Mouse (Mus musculus) MEL (cell line): ENCODE data around the gene Ly6g5b. TPM values are rescaled to one million over a fixed set of nuclear protein-coding genes. Genes with fewer than 3 reads are reported as not detected.
A peak's percentile ranks its signal among the peaks of the same experiment; 100 is the strongest.

Experiments
- DNase-seq: peaks from one replicate; pipeline ENCODE4 v3.0.0; 2011; ENCODE audit warnings: low read depth, low spot score
- H3K27ac ChIP-seq: 2 replicates; pipeline ENCODE4 v1.5.1; 2012; ENCODE audit warnings: low read depth, mild to moderate bottlenecking, control low read depth, low read length, moderate library complexity; ENCODE audit not compliant: control insufficient read depth
- H3K27me3 ChIP-seq, 2 experiments: fragments of 150-350 bp in 1 of 2; sonication (generic) in 1 of 2; 2 replicates each; pipeline ENCODE4 v1.6.1; 2012; ENCODE audit warnings: low read length in 2 of 2, mild to moderate bottlenecking in 2 of 2, improper control_type of control experiment in 1 of 2, moderate library complexity in 1 of 2; ENCODE audit not compliant: insufficient read depth in 2 of 2, control insufficient read depth in 1 of 2
- H3K36me3 ChIP-seq, 2 experiments: 2 replicates each; pipeline ENCODE4 v1.6.1; 2012 to 2014; ENCODE audit warnings: low read length in 2 of 2, improper control_type of control experiment in 1 of 2, inconsistent platforms in 1 of 2, mild to moderate bottlenecking in 1 of 2; ENCODE audit not compliant: insufficient read depth in 2 of 2, control insufficient read depth in 1 of 2
- H3K4me1 ChIP-seq, 2 experiments: fragments of 150-350 bp in 1 of 2; sonication (generic) in 1 of 2; 2 replicates each; pipeline ENCODE4 v1.6.1; 2012; ENCODE audit warnings: low read length in 2 of 2, improper control_type of control experiment in 1 of 2, mild to moderate bottlenecking in 1 of 2; ENCODE audit not compliant: insufficient read depth in 2 of 2, control insufficient read depth in 1 of 2
- H3K4me3 ChIP-seq, 2 experiments: fragments of 150-350 bp in 1 of 2; sonication (generic) in 1 of 2; 2 replicates each; pipeline ENCODE4 v1.5.1; 2012; ENCODE audit warnings: low read depth in 2 of 2, low read length in 2 of 2, mild to moderate bottlenecking in 2 of 2, moderate library complexity in 2 of 2, control low read depth in 1 of 2, improper control_type of control experiment in 1 of 2; ENCODE audit not compliant: control insufficient read depth in 1 of 2, insufficient read depth in 1 of 2
- H3K79me2 ChIP-seq: 2 replicates; pipeline ENCODE4 v1.6.1; 2012; ENCODE audit warnings: mild to moderate bottlenecking, low read length, moderate library complexity; ENCODE audit not compliant: control insufficient read depth, poor library complexity, insufficient read depth
- H3K9ac ChIP-seq: 2 replicates; pipeline ENCODE4 v1.6.1; 2012; ENCODE audit warnings: low read depth, mild to moderate bottlenecking, control low read depth, low read length, moderate library complexity; ENCODE audit not compliant: control insufficient read depth, poor library complexity, severe bottlenecking
- H3K9me3 ChIP-seq: fragments of 150-350 bp; sonication (generic); replicated peaks from 2 replicates; pipeline ENCODE4 v1.6.1; 2012; ENCODE audit warnings: mild to moderate bottlenecking, low read length, improper control_type of control experiment, moderate library complexity; ENCODE audit not compliant: insufficient read depth
- CHD2 ChIP-seq: IDR thresholded peaks from 2 replicates; pipeline ENCODE4 v1.6.1; 2011; ENCODE audit warnings: low read length, improper control_type of control experiment
- CTCF ChIP-seq, 3 experiments: IDR thresholded peaks in 2 of 3; conservative IDR thresholded peaks in 1 of 3; 2 replicates each; pipeline ENCODE4 v1.5.1; 2011 to 2012; ENCODE audit warnings: low read length in 3 of 3, low read depth in 2 of 3, mild to moderate bottlenecking in 2 of 3, improper control_type of control experiment in 1 of 3, inconsistent platforms in 1 of 3, mixed read lengths in 1 of 3, moderate library complexity in 1 of 3; ENCODE audit not compliant: control insufficient read depth in 1 of 3, insufficient read depth in 1 of 3, poor library complexity in 1 of 3, severe bottlenecking in 1 of 3
- ETS1 ChIP-seq: IDR thresholded peaks from 2 replicates; pipeline ENCODE4 v1.6.1; 2012; ENCODE audit warnings: low read depth, mild to moderate bottlenecking, inconsistent platforms, low read length, improper control_type of control experiment, moderate library complexity
- GABPA ChIP-seq: IDR thresholded peaks from 2 replicates; pipeline ENCODE4 v1.6.1; 2012; ENCODE audit warnings: low read depth, mild to moderate bottlenecking, inconsistent platforms, low read length, improper control_type of control experiment, moderate library complexity
- GATA1 ChIP-seq: IDR thresholded peaks from 2 replicates; pipeline ENCODE4 v1.6.1; 2011; ENCODE audit warnings: low read depth, low read length, improper control_type of control experiment
- HCFC1 ChIP-seq: IDR thresholded peaks from 2 replicates; pipeline ENCODE4 v1.6.1; 2012; ENCODE audit warnings: low read depth, mild to moderate bottlenecking, inconsistent platforms, low read length, improper control_type of control experiment, moderate library complexity
- JUND ChIP-seq: IDR thresholded peaks from 2 replicates; pipeline ENCODE4 v1.6.1; 2011; ENCODE audit warnings: low read depth, mild to moderate bottlenecking, improper control_type of control experiment, low read length
- KAT2A ChIP-seq: conservative IDR thresholded peaks from 2 replicates; pipeline ENCODE4 v1.6.1; 2012; ENCODE audit warnings: low read depth, low read length, improper control_type of control experiment, inconsistent platforms
- MAFK ChIP-seq: IDR thresholded peaks from 2 replicates; pipeline ENCODE4 v1.6.1; 2011; ENCODE audit warnings: low read depth, mild to moderate bottlenecking, low read length, improper control_type of control experiment, borderline replicate concordance
- MAX ChIP-seq: IDR thresholded peaks from 2 replicates; pipeline ENCODE4 v1.6.1; 2011; ENCODE audit warnings: low read length, improper control_type of control experiment
- MAZ ChIP-seq: IDR thresholded peaks from 2 replicates; pipeline ENCODE4 v1.6.1; 2012; ENCODE audit warnings: low read depth, mild to moderate bottlenecking, inconsistent platforms, low read length, improper control_type of control experiment
- MEF2A ChIP-seq: IDR thresholded peaks from 2 replicates; pipeline ENCODE4 v1.6.1; 2014; ENCODE audit warnings: low read depth, mild to moderate bottlenecking, inconsistent platforms, low read length, improper control_type of control experiment; ENCODE audit not compliant: poor library complexity, insufficient replicate concordance, severe bottlenecking; ENCODE audit errors: extremely low read depth
- MXI1 ChIP-seq: IDR thresholded peaks from 2 replicates; pipeline ENCODE4 v1.6.1; 2011; ENCODE audit warnings: mild to moderate bottlenecking, low read depth, low read length, improper control_type of control experiment
- MYC ChIP-seq: IDR thresholded peaks from 2 replicates; pipeline ENCODE4 v1.6.1; 2011; ENCODE audit warnings: low read depth, mild to moderate bottlenecking, low read length, improper control_type of control experiment, moderate library complexity
- NELFE ChIP-seq: IDR thresholded peaks from 2 replicates; pipeline ENCODE4 v1.6.1; 2011; ENCODE audit warnings: low read depth, low read length, improper control_type of control experiment
- NRF1 ChIP-seq: IDR thresholded peaks from 2 replicates; pipeline ENCODE4 v1.6.1; 2014; ENCODE audit warnings: low read depth, mild to moderate bottlenecking, inconsistent platforms, low read length, improper control_type of control experiment, moderate library complexity; ENCODE audit not compliant: poor library complexity, insufficient read depth, severe bottlenecking
- POLR2A ChIP-seq, 2 experiments: IDR thresholded peaks; 2 replicates each; pipeline ENCODE4 v1.6.1; 2011 to 2012; ENCODE audit warnings: low read length in 2 of 2, mild to moderate bottlenecking in 2 of 2, control low read depth in 1 of 2, improper control_type of control experiment in 1 of 2, low read depth in 1 of 2, moderate library complexity in 1 of 2; ENCODE audit not compliant: control insufficient read depth in 1 of 2, insufficient read depth in 1 of 2, poor library complexity in 1 of 2
- POLR2AphosphoS2 ChIP-seq: IDR thresholded peaks from 2 replicates; pipeline ENCODE4 v1.6.1; 2011; ENCODE audit warnings: low read length, improper control_type of control experiment
- POLR2AphosphoS5 ChIP-seq: IDR thresholded peaks from 2 replicates; pipeline ENCODE4 v1.6.1; 2012; ENCODE audit warnings: low read depth, borderline replicate concordance, mild to moderate bottlenecking, inconsistent platforms, low read length, moderate library complexity, mixed read lengths
- RAD21 ChIP-seq: IDR thresholded peaks from 2 replicates; pipeline ENCODE4 v1.6.1; 2011; ENCODE audit warnings: mild to moderate bottlenecking, low read depth, low read length, improper control_type of control experiment
- RCOR1 ChIP-seq: IDR thresholded peaks from 2 replicates; pipeline ENCODE4 v1.6.1; 2012; ENCODE audit warnings: low read depth, mild to moderate bottlenecking, inconsistent platforms, low read length, improper control_type of control experiment
- SIN3A ChIP-seq: IDR thresholded peaks from 2 replicates; pipeline ENCODE4 v1.6.1; 2012; ENCODE audit warnings: low read length, improper control_type of control experiment, inconsistent platforms
- SMC3 ChIP-seq: IDR thresholded peaks from 2 replicates; pipeline ENCODE4 v1.6.1; 2011; ENCODE audit warnings: low read depth, low read length, improper control_type of control experiment
- TAL1 ChIP-seq: IDR thresholded peaks from 2 replicates; pipeline ENCODE4 v1.6.1; 2012; ENCODE audit warnings: mild to moderate bottlenecking, inconsistent platforms, low read length, moderate library complexity, mixed read lengths
- UBTF ChIP-seq: IDR thresholded peaks from 2 replicates; pipeline ENCODE4 v1.6.1; 2012; ENCODE audit warnings: low read depth, mild to moderate bottlenecking, inconsistent platforms, low read length, improper control_type of control experiment, moderate library complexity, borderline replicate concordance; ENCODE audit not compliant: insufficient read depth
- USF1 ChIP-seq: IDR thresholded peaks from 2 replicates; pipeline ENCODE4 v1.6.1; 2014; ENCODE audit warnings: low read depth, mild to moderate bottlenecking, inconsistent platforms, low read length, improper control_type of control experiment, moderate library complexity
- ZKSCAN1 ChIP-seq: IDR thresholded peaks from 2 replicates; pipeline ENCODE4 v1.6.1; 2012; ENCODE audit warnings: low read depth, mild to moderate bottlenecking, inconsistent platforms, low read length, improper control_type of control experiment, moderate library complexity
- ZNF384 ChIP-seq: IDR thresholded peaks from 2 replicates; pipeline ENCODE4 v1.6.1; 2012; ENCODE audit warnings: low read depth, mild to moderate bottlenecking, inconsistent platforms, low read length, improper control_type of control experiment
- polyA plus RNA-seq, 2 experiments: library from polyadenylated mRNA; stranded (reverse) in 1 of 2; unstranded in 1 of 2; fragments of >175 nt in 1 of 2; fragments of >200 nt in 1 of 2; gene quantifications; 2 replicates each; pipeline versions ENCODE4 v1.2.1 to v1.2.4; 2012; ENCODE audit warnings: low replicate concordance in 2 of 2, low read depth in 1 of 2; ENCODE audit not compliant: insufficient read length in 2 of 2, insufficient read depth in 1 of 2, missing spikeins in 1 of 2
- total RNA-seq: library from RNA; depleted of rRNA; stranded (reverse); fragments of 300-350 nt; gene quantifications from 2 replicates; pipeline ENCODE4 v1.2.3, GENCODE M21; 2012

The Ly6g5b gene
- total and polyA plus RNA-seq, 3 experiments: 0.65 to 1.4 TPM; not detected in 1

GRCm38 (mm10) chr17:35139269-35139668 lies 24.0 kb upstream of the Ly6g5b start:
- Histone ChIP-seq H3K79me2 (peaks cover 38% of the 10 kb centered on the region), H3K4me3 (no peak overlapping the region), H3K9ac (no peak overlapping the region), H3K9me3 (no peaks in the 10 kb centered on the region), H3K27me3 (no peaks in the 10 kb centered on the region), H3K4me1 (peaks cover 0 to 11% of the 10 kb centered on the region in 2 experiments; a peak in 2 of 4 replicates), H3K36me3 (peaks cover 10 to 14% of the 10 kb centered on the region in 2 experiments), H3K27ac (no peak overlapping the region)
- DNase-seq: no peak
- TF ChIP-seq MYC (no peak), RCOR1 (no peak), USF1 (no peak), POLR2AphosphoS2 (no peak), POLR2AphosphoS5 (no peak), SMC3 (no peak), MXI1 (no peak), MAFK (no peak), JUND (no peak), KAT2A (no peak)

DNA sequence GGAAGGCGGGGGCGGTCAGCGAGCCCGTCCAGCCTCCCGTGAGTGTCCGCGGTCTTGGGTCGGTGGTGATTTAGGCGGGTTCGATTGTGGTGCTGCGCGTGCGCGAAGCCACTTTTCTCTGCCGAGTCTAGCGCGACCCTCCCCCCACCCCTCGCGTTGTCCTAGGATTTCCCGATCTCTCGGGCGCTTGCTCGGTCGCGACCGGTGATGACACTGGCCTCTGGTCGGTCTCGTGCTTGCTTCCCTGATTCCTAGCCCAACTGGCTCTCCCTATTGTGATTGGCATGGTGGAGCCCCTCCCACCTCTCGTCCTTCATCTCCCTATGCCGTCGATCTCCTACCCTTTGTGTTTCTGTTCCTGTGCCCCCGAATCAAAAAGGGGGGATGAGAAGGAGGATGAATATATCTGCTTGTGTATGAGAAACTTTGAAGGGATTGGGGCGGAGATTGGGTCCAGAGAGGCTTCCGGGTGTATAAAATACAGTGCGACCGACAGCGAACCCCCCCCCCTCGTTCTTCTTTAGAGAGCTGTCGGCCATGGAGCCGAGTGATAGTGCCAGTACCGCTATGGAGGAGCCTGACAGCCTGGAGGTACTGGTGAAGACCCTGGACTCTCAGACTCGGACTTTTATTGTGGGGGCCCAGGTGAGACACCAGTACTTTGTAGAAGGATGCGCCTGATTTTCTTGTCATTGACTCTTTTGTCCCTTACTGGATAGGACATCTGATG lies 20.5 kb upstream of the Ly6g5b start:
- Histone ChIP-seq H3K4me1 (peaks cover 0 to 13% of the 10 kb centered on the region in 2 experiments; a peak in 2 of 4 replicates), H3K36me3 (peaks cover 0 to 18% of the 10 kb centered on the region in 2 experiments), H3K9me3 (no peaks in the 10 kb centered on the region), H3K9ac (peak overlapping the region; percentile 99), H3K27ac (peak overlapping the region; percentile 99), H3K79me2 (peaks cover 40% of the 10 kb centered on the region), H3K27me3 (no peaks in the 10 kb centered on the region), H3K4me3 (peak overlapping the region; percentile 28 to 99)
- TF ChIP-seq NELFE (no peak), CHD2 (no peak), ETS1 (no peak), POLR2A (IDR thresholded peaks at IDR 0.05; ENCODE audit: control insufficient read depth in 1 of 2, insufficient read depth in 1 of 2, low read depth in 1 of 2, low read length in 2 of 2, poor library complexity in 1 of 2) (0 out of 4 replicates have a peak, but pooled peaks of 1 of the 2 experiments have one; percentile 12), ZNF384 (no peak), SIN3A (no peak; the same call in 1 of the 2 replicates), MAZ (peak; percentile 54; the same call in 1 of the 2 replicates), HCFC1 (no peak), MAFK (no peak), POLR2AphosphoS2 (no peak), SMC3 (no peak), JUND (no peak), GABPA (no peak), MEF2A (no peak), ZKSCAN1 (no peak), RAD21 (no peak), NRF1 (peak; percentile 75), UBTF (no peak), KAT2A (no peak), GATA1 (no peak), RCOR1 (no peak), TAL1 (no peak), CTCF (IDR thresholded peaks at IDR 0.05 in 2 of 3, conservative IDR thresholded peaks at IDR 0.05 in 1 of 3; ENCODE audit: control insufficient read depth in 1 of 3, insufficient read depth in 1 of 3, low read depth in 2 of 3, low read length in 3 of 3, poor library complexity in 1 of 3, severe bottlenecking in 1 of 3) (no peak), MAX (no peak; the same call in 1 of the 2 replicates), MXI1 (peak; percentile 87; the same call in 1 of the 2 replicates)
- DNase-seq: peak; percentile 83
